Mouse (Mus musculus): ENCODE measurements around the gene Plekho2.

GRCm38 (mm10) chr9:65613098-65613497 lies 33.3 kb upstream of the Plekho2 start:
- TF ChIP-seq CTCF (IDR thresholded peaks at IDR 0.05; ENCODE audit: borderline replicate concordance, insufficient read depth, low read length) (no peak), POLR2A (IDR thresholded peaks at IDR 0.05; ENCODE audit: low read depth, low read length) (no peak)

All from embryonic fibroblast, embryonic 13.5 days (primary cell).